Mouse (Mus musculus) embryonic facial prominence, embryonic 13.5 days (tissue): ENCODE data around the gene Borcs6. TPM values are rescaled to one million over a fixed set of nuclear protein-coding genes. Genes with fewer than 3 reads are reported as not detected.

Experiments used
- ATAC-seq: fragments of 200-750 bp; cut with Nextera tagmentation; 2 replicates; pipeline ENCODE4 v1.8.0; 2017; ENCODE audit warnings: low read depth; ENCODE audit not compliant: insufficient number of reproducible peaks, insufficient read depth, low FRiP score, low TSS enrichment
- H3K27ac ChIP-seq: fragments of 300-500 bp; sonication (generic); 2 replicates; pipeline ENCODE4 v1.5.1; 2015; ENCODE audit warnings: moderate library complexity, mild to moderate bottlenecking, inconsistent platforms
- H3K27me3 ChIP-seq: fragments of 300-500 bp; sonication (generic); 2 replicates; pipeline ENCODE4 v1.6.1; 2015; ENCODE audit warnings: mild to moderate bottlenecking, inconsistent platforms
- H3K36me3 ChIP-seq: fragments of 300-500 bp; sonication (generic); 2 replicates; pipeline ENCODE4 v1.6.1; 2015; ENCODE audit warnings: mild to moderate bottlenecking, inconsistent platforms
- H3K4me1 ChIP-seq: fragments of 300-500 bp; sonication (generic); 2 replicates; pipeline ENCODE4 v1.6.1; 2015; ENCODE audit warnings: inconsistent platforms
- H3K4me2 ChIP-seq: fragments of 300-500 bp; sonication (generic); 2 replicates; pipeline ENCODE4 v1.6.1; 2015; ENCODE audit warnings: moderate library complexity, mild to moderate bottlenecking, inconsistent platforms
- H3K4me3 ChIP-seq: fragments of 300-500 bp; sonication (generic); 2 replicates; pipeline ENCODE4 v1.5.1; 2015; ENCODE audit warnings: mild to moderate bottlenecking, inconsistent platforms
- H3K9ac ChIP-seq: fragments of 300-500 bp; sonication (generic); 2 replicates; pipeline ENCODE4 v1.6.1; 2015; ENCODE audit warnings: mild to moderate bottlenecking, inconsistent platforms
- H3K9me3 ChIP-seq: fragments of 300-500 bp; sonication (generic); 2 replicates; pipeline ENCODE4 v1.6.1; 2016; ENCODE audit warnings: inconsistent platforms
- WGBS: fragments of 180-500 bp; shearing (Covaris S2); methylation state at CpG from one replicate; pipeline ENCODE4 v1.1.7; 2015; ENCODE audit warnings: mixed read lengths; 5-methylcytosine and 5-hydroxymethylcytosine counted together
- polyA plus RNA-seq: library from polyadenylated mRNA; unstranded; fragments of >200 nt; fragmentation: Nextera tagmentation; extraction: Ambion mirVana; gene quantifications from 2 replicates; pipeline ENCODE4 v1.2.1, GENCODE M21; 2015

Borcs6 gene
- polyA plus RNA-seq, 1 experiment from 2014 or later = 10.3 TPM

- no peaks in the 10 kb centered on the region for H3K27me3 ChIP-seq
- H3K4me3 ChIP-seq = no peak overlapping the region
- peaks cover 70% of the 10 kb centered on the region for H3K36me3 ChIP-seq
- 89% methylated on average over 11 of the region's 11 CpGs for WGBS
- H3K27ac ChIP-seq = no peak overlapping the region
- no peak overlapping the region for H3K4me2 ChIP-seq
- H3K9ac ChIP-seq = no peak overlapping the region
- H3K4me1 ChIP-seq = peaks cover 8% of the 10 kb centered on the region
- ATAC-seq = no peak
- H3K9me3 ChIP-seq = no peaks in the 10 kb centered on the region
Observed at GRCm38 (mm10) chr11:69107676-69108075, 48.2 kb downstream of the Borcs6 start.

- Histone ChIP-seq H3K27ac (no peak overlapping the region), H3K27me3 (0 out of 2 replicates have a peak, but pooled peaks cover 5% of the 10 kb centered on the region), H3K9me3 (no peaks in the 10 kb centered on the region), H3K4me1 (peaks cover 8% of the 10 kb centered on the region), H3K4me2 (no peak overlapping the region), H3K36me3 (peaks cover 65% of the 10 kb centered on the region), H3K4me3 (no peak overlapping the region), H3K9ac (no peak overlapping the region)
- ATAC-seq = no peak
- WGBS = 90% methylated on average over 9 of the region's 9 CpGs
Observed at GRCm38 (mm10) chr11:69108223-69108622, 48.7 kb downstream of the Borcs6 start.

- no peak for ATAC-seq
- H3K36me3 ChIP-seq = peaks cover 54% of the 10 kb centered on the region
- H3K4me3 ChIP-seq = no peak overlapping the region
- no peaks in the 10 kb centered on the region for H3K9me3 ChIP-seq
- H3K27me3 ChIP-seq = peaks cover 10% of the 10 kb centered on the region; the same call in 1 of the 2 replicates
- H3K4me2 ChIP-seq = no peak overlapping the region
- 83% methylated on average over 13 of the region's 13 CpGs for WGBS
- no peak overlapping the region for H3K9ac ChIP-seq
- H3K4me1 ChIP-seq = peaks cover 8% of the 10 kb centered on the region
- no peak overlapping the region for H3K27ac ChIP-seq
Observed at GRCm38 (mm10) chr11:69109032-69109900, 49.7 kb downstream of the Borcs6 start.

- Histone ChIP-seq H3K27ac (peak overlapping the region; percentile 22; the same call in 1 of the 2 replicates), H3K36me3 (peaks cover 42% of the 10 kb centered on the region), H3K4me2 (peak overlapping the region; percentile 60), H3K4me3 (peak overlapping the region; percentile 47), H3K9ac (peak overlapping the region; percentile 62), H3K9me3 (no peaks in the 10 kb centered on the region), H3K4me1 (peaks cover 8% of the 10 kb centered on the region), H3K27me3 (peaks cover 12% of the 10 kb centered on the region; the same call in 1 of the 2 replicates)
- under 1% methylated on average over 30 of the region's 30 CpGs for WGBS
- ATAC-seq = no peak; the same call in 1 of the 2 replicates
Observed at GRCm38 (mm10) chr11:69110319-69111046, 51.0 kb downstream of the Borcs6 start.

Other genes with a start within 250 kb of the Borcs6 start
- gene Ndel1, start 187.9 kb upstream of the Borcs6 start, polyA plus RNA-seq = 90.9 and 97.2 TPM in 2 replicates
- 0.26 and 0.30 TPM in 2 replicates for gene Rnf222, start 171.2 kb upstream of the Borcs6 start, polyA plus RNA-seq
- 1,181 and 1,252 TPM in 2 replicates for gene Rpl26, start 158.1 kb upstream of the Borcs6 start, polyA plus RNA-seq
- gene Odf4, start 132.6 kb upstream of the Borcs6 start, polyA plus RNA-seq = not detected in 2 replicates
- 6.7 and 7.2 TPM in 2 replicates for gene Arhgef15, start 102.2 kb upstream of the Borcs6 start, polyA plus RNA-seq
- gene Slc25a35, start 91.6 kb upstream of the Borcs6 start, polyA plus RNA-seq = 4.7 and 4.9 TPM in 2 replicates
- 50.1 and 59.3 TPM in 2 replicates for gene Rangrf, start 84.5 kb upstream of the Borcs6 start, polyA plus RNA-seq
- gene Pfas, start 51.3 kb upstream of the Borcs6 start, polyA plus RNA-seq = 42.7 and 44.4 TPM in 2 replicates
- gene Ctc1, start 43.8 kb upstream of the Borcs6 start, polyA plus RNA-seq = 53.5 and 55.8 TPM in 2 replicates
- 152 and 153 TPM in 2 replicates for gene Aurkb, start 14.1 kb upstream of the Borcs6 start, polyA plus RNA-seq
- gene Tmem107, start 11.1 kb downstream of the Borcs6 start, polyA plus RNA-seq = 47.2 and 48.2 TPM in 2 replicates
- 91.5 and 101 TPM in 2 replicates for gene Vamp2, start 28.8 kb downstream of the Borcs6 start, polyA plus RNA-seq
- gene Per1, start 35.5 kb downstream of the Borcs6 start, polyA plus RNA-seq = 11.1 and 11.5 TPM in 2 replicates
- gene Hes7, start 60.7 kb downstream of the Borcs6 start, polyA plus RNA-seq = 0.44 and 0.47 TPM in 2 replicates
- 0.13 and 0.17 TPM in 2 replicates for gene 9130213A22Rik, start 62.9 kb downstream of the Borcs6 start, polyA plus RNA-seq
- gene Aloxe3, start 66.2 kb downstream of the Borcs6 start, polyA plus RNA-seq = 1.1 TPM in 2 replicates
- 0.21 TPM in 1 of 2 replicates, not detected in the other for gene Alox12b, start 97.3 kb downstream of the Borcs6 start, polyA plus RNA-seq
- gene Alox8, start 138.1 kb downstream of the Borcs6 start, polyA plus RNA-seq = 0.23 and 0.52 TPM in 2 replicates
- 0.45 and 0.62 TPM in 2 replicates for gene Gucy2e, start 177.3 kb downstream of the Borcs6 start, polyA plus RNA-seq